Mouse (Mus musculus): ENCODE results near the gene Elavl4. TPM values are rescaled to one million over a fixed set of nuclear protein-coding genes. Genes with fewer than 3 reads are reported as not detected.

Elavl4 gene
- polyA plus RNA-seq, 1 experiment, result 51.2 TPM

DNA sequence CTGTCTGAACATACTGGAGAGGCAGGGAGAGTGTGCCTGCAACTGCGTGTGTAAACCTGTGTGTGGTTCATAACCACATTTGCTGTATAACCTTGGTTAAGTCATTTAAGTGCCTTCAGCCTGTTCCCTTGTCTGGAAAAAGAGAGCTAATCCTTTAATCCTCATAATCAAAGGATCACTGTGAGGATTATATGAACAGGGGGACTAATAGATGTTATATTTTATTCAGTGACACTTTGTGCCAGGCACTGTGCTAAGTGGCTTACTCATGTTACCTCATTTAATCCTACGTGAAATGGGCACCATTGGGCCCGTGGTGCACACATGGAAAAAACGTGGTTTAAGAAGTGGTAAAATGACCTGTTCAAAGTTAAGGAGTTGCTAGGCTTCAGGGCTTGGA lies 119.9 kb downstream of the Elavl4 start:
- no peak overlapping the region for H3K27ac ChIP-seq (ENCODE audit: insufficient read depth, low read length)
- TF ChIP-seq POLR2A (IDR thresholded peaks at IDR 0.05; ENCODE audit: extremely low read depth, insufficient read depth, low read length) (no peak), CTCF (IDR thresholded peaks at IDR 0.05; ENCODE audit: extremely low read depth, insufficient read depth, low read length) (no peak)
- H3K4me1 ChIP-seq (ENCODE audit: control insufficient read depth, insufficient read depth, low read length), result peaks cover 2% of the 10 kb centered on the region
- H3K4me3 ChIP-seq (ENCODE audit: insufficient read depth, low read length), result no peak overlapping the region

DNA sequence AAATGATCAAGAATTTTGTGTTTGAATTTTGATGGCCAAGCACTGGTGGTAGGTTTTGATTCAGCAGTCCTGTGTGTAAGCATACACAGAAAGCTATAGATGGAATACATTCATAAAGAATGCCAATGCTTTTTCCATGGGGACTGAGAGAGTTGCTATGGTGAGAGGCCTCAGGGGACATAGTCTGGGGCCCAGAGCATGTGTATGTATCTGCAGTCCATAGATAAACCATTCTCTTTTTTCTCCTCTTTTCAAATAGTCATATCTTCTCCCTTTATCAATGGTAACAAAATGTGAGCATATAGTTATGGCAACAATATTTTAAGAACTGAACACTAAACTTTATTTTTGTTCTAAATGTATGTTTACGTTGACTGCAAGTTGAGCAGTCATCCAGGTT lies 122.1 kb downstream of the Elavl4 start:
- Histone ChIP-seq H3K4me3 (ENCODE audit: insufficient read depth, low read length) (no peak overlapping the region), H3K27ac (ENCODE audit: insufficient read depth, low read length) (no peak overlapping the region), H3K4me1 (ENCODE audit: control insufficient read depth, insufficient read depth, low read length) (peaks cover 3% of the 10 kb centered on the region)
- no peak for TF ChIP-seq CTCF (IDR thresholded peaks at IDR 0.05; ENCODE audit: extremely low read depth, insufficient read depth, low read length)
- no peak for TF ChIP-seq POLR2A (IDR thresholded peaks at IDR 0.05; ENCODE audit: extremely low read depth, insufficient read depth, low read length)

DNA sequence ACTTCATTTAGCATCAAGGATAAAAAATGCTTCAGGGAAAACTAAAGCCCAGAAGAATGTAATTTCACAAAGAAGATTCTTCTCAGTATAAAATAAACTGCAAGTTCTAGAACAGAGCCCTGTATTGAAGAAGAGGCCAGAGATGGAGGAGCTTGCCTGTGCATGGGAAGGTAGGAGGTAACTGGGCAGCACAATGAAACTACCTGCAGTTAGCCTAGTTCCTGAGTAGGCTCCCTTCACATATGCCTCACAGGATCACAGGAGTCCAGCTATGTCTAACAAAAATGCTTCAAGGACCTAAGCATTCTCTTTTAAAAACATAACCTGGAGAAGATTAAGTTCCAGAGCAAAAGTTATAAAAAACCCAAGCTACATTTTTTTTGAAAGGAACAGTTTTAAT lies 122.5 kb downstream of the Elavl4 start:
- no peak for TF ChIP-seq CTCF (IDR thresholded peaks at IDR 0.05; ENCODE audit: extremely low read depth, insufficient read depth, low read length)
- TF ChIP-seq POLR2A (IDR thresholded peaks at IDR 0.05; ENCODE audit: extremely low read depth, insufficient read depth, low read length), result no peak
- peaks cover 3% of the 10 kb centered on the region for H3K4me1 ChIP-seq (ENCODE audit: control insufficient read depth, insufficient read depth, low read length)
- H3K27ac ChIP-seq (ENCODE audit: insufficient read depth, low read length), result no peak overlapping the region
- H3K4me3 ChIP-seq (ENCODE audit: insufficient read depth, low read length), result no peak overlapping the region

DNA sequence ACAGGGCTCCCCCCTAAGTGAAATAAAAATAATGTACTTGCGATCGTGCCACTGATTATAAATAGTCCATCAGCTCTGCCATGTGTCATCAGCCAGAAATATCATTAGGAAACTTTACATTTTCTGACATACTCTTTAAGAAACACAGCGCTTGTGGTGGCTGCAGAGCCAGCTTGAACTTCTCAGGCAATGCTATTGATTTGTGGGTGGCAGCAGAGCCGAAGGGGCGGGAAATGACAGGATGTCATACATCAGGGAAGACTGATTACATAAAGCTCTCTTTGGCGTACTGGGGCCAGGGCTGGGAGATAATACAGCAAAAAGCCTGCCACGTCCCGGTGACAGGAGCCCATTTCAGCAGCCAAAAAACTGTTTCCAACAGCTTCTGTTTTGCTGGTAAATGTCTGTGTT lies 124.1 kb downstream of the Elavl4 start:
- H3K4me3 ChIP-seq (ENCODE audit: insufficient read depth, low read length), result no peak overlapping the region
- peak overlapping the region; percentile 93 for H3K27ac ChIP-seq (ENCODE audit: insufficient read depth, low read length)
- peaks cover 3% of the 10 kb centered on the region for H3K4me1 ChIP-seq (ENCODE audit: control insufficient read depth, insufficient read depth, low read length)
- TF ChIP-seq POLR2A (IDR thresholded peaks at IDR 0.05; ENCODE audit: extremely low read depth, insufficient read depth, low read length) (no peak), CTCF (IDR thresholded peaks at IDR 0.05; ENCODE audit: extremely low read depth, insufficient read depth, low read length) (no peak)

DNA sequence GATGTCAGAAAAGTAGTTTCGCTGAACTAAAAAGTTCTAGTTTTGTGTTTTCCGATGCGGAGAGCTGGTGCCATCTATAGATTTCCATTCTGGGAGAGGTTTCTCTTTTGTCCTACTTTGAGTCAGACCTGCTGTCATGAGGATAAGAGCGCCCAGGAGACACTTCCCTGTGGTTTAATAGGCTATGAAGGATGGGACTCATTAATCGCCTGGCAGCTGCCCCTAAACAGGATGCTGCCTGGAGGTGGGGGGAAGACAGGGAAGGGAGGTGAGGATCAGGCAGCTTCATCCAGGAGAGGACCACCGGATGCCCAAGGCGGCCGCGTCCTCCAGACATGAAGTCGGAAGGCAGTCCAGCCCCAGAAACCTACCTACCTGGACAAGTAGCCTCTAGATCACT lies 126.2 kb downstream of the Elavl4 start:
- peaks cover 3% of the 10 kb centered on the region for H3K4me1 ChIP-seq (ENCODE audit: control insufficient read depth, insufficient read depth, low read length)
- no peak overlapping the region for H3K27ac ChIP-seq (ENCODE audit: insufficient read depth, low read length)
- H3K4me3 ChIP-seq (ENCODE audit: insufficient read depth, low read length), result no peak overlapping the region
- no peak for TF ChIP-seq POLR2A (IDR thresholded peaks at IDR 0.05; ENCODE audit: extremely low read depth, insufficient read depth, low read length)

DNA sequence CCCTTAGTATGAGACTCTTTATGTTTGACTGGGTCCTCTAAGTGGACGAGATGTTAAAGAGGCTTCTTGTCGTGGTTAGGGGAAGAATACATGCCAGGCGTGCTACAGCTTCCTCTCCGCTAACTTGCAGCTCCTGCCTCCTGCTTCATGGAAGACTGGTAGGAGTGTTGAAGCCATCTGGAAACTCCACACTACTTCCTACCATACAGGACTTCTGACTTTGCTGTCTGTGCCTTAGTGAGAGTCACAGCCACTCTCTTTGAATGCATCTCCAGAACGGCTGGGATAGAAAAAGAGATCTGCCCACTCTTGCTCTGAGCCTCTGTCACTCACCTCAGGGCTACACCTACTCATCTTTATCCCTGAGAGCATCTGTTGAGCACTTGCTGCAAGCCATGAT lies 132.9 kb downstream of the Elavl4 start:
- no peak for TF ChIP-seq CTCF (IDR thresholded peaks at IDR 0.05; ENCODE audit: extremely low read depth, insufficient read depth, low read length)
- no peak for TF ChIP-seq POLR2A (IDR thresholded peaks at IDR 0.05; ENCODE audit: extremely low read depth, insufficient read depth, low read length)
- Histone ChIP-seq H3K4me1 (ENCODE audit: control insufficient read depth, insufficient read depth, low read length) (peaks cover 8% of the 10 kb centered on the region; the same call in 1 of the 2 replicates), H3K27ac (ENCODE audit: insufficient read depth, low read length) (no peak overlapping the region), H3K4me3 (ENCODE audit: insufficient read depth, low read length) (no peak overlapping the region)

DNA sequence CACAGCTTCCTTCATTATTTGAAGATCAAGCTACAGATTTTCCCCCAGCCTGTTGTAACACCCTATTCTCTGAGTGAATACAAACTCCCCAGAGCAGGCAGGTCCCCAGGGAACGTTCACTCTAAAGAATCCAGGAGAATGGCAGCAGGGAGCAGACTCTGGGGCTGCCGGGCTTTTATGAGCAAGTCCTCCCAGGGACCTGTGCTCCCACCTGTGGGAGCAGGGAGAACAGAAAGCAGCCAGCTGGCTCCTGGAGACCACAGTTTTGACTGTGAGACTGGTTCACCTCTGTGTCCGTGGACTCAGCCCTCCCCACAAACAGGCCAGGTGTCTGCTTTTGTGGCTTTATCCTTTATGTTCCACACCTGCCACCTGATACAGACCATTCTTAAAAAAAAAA lies 134.2 kb downstream of the Elavl4 start:
- TF ChIP-seq POLR2A (IDR thresholded peaks at IDR 0.05; ENCODE audit: extremely low read depth, insufficient read depth, low read length) (no peak), CTCF (IDR thresholded peaks at IDR 0.05; ENCODE audit: extremely low read depth, insufficient read depth, low read length) (no peak)
- H3K27ac ChIP-seq (ENCODE audit: insufficient read depth, low read length), result no peak overlapping the region
- no peak overlapping the region for H3K4me3 ChIP-seq (ENCODE audit: insufficient read depth, low read length)
- H3K4me1 ChIP-seq (ENCODE audit: control insufficient read depth, insufficient read depth, low read length), result peaks cover 15% of the 10 kb centered on the region; the same call in 1 of the 2 replicates

DNA sequence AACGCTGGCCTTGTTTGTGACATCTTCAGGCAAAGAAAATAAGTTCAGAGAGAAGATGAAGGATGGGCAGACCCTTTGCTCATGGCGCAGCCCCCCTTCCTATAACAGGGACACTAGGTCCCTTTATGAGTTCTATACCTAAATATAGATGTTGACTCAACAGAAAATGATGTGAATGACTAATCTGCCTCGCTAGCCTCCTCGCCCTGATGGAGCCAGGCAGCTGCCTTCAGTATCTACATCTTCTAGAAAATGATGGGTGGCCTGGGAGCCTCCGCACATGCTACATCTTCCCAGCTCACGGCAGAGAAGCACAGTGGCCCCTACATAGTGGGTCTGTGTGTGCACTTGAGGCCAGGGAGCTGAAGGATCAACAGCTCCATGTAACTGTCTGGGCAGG lies 137.2 kb downstream of the Elavl4 start:
- Histone ChIP-seq H3K4me1 (ENCODE audit: control insufficient read depth, insufficient read depth, low read length) (peaks cover 15% of the 10 kb centered on the region; the same call in 1 of the 2 replicates), H3K4me3 (ENCODE audit: insufficient read depth, low read length) (no peak overlapping the region), H3K27ac (ENCODE audit: insufficient read depth, low read length) (no peak overlapping the region)
- TF ChIP-seq POLR2A (IDR thresholded peaks at IDR 0.05; ENCODE audit: extremely low read depth, insufficient read depth, low read length), result no peak
- no peak for TF ChIP-seq CTCF (IDR thresholded peaks at IDR 0.05; ENCODE audit: extremely low read depth, insufficient read depth, low read length)

DNA sequence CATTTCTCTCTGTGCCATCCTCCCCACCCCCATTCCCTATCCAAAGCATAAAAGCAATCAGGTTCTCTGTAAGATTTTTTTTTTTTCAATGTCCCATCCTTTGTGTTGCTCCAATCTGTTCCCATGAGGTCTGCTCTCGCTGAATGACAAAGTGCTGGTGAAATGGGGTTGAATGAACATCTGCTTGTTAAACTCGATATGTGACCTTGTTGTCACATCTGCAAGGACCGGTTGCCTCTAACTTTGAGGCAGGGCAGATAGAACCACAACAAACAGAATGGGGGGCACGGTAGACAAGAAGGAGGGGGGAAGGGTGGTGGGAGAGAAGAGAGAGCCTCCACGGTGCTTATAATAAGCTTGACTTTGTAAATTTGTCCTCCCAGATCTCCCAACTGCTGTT lies 138.0 kb downstream of the Elavl4 start:
- no peak overlapping the region for H3K27ac ChIP-seq (ENCODE audit: insufficient read depth, low read length)
- peaks cover 15% of the 10 kb centered on the region; the same call in 1 of the 2 replicates for H3K4me1 ChIP-seq (ENCODE audit: control insufficient read depth, insufficient read depth, low read length)
- no peak overlapping the region for H3K4me3 ChIP-seq (ENCODE audit: insufficient read depth, low read length)
- no peak for TF ChIP-seq CTCF (IDR thresholded peaks at IDR 0.05; ENCODE audit: extremely low read depth, insufficient read depth, low read length)

DNA sequence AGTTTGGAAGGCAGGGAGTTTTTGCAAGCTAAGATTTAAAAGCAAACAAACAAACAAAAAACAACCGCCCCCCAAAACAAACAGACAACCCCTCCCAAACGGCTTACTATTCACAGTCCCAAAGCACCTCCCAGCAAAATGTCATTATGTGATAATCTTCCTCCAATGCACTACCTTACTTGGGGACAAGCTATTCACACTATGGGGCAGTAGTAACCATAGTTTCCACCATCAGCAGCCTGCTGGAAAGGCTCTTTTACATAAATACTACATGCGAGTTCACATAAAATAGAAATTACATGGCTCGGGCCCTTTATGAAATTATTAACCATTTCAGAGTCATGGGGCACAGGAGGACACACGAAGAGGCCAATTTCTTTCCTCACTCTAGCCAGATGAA lies 141.5 kb downstream of the Elavl4 start:
- Histone ChIP-seq H3K27ac (ENCODE audit: insufficient read depth, low read length) (no peak overlapping the region), H3K4me3 (ENCODE audit: insufficient read depth, low read length) (no peak overlapping the region), H3K4me1 (ENCODE audit: control insufficient read depth, insufficient read depth, low read length) (peaks cover 13% of the 10 kb centered on the region; the same call in 1 of the 2 replicates)
- TF ChIP-seq CTCF (IDR thresholded peaks at IDR 0.05; ENCODE audit: extremely low read depth, insufficient read depth, low read length) (no peak), POLR2A (IDR thresholded peaks at IDR 0.05; ENCODE audit: extremely low read depth, insufficient read depth, low read length) (no peak)

DNA sequence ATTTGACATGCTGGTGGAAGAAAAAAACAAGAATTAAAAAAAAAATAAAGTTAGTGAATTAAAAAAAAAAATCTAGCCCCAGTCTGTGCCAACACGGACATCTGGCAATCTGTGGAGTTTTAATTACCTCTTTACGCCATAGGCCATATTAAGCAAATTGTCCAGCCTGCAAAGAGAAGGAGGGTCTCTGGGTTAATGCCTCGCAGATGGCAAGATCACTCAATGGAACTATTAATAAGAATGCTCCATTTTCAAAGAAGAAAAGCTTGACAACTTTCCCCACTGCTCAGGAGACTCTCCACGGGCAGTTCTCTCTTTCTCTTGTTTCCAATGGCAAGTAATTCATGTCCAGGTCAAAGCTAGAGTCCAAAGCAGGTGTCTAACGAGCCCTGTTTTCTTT lies 142.1 kb downstream of the Elavl4 start:
- TF ChIP-seq POLR2A (IDR thresholded peaks at IDR 0.05; ENCODE audit: extremely low read depth, insufficient read depth, low read length) (no peak), CTCF (IDR thresholded peaks at IDR 0.05; ENCODE audit: extremely low read depth, insufficient read depth, low read length) (no peak)
- peaks cover 9% of the 10 kb centered on the region; the same call in 1 of the 2 replicates for H3K4me1 ChIP-seq (ENCODE audit: control insufficient read depth, insufficient read depth, low read length)
- H3K4me3 ChIP-seq (ENCODE audit: insufficient read depth, low read length), result no peak overlapping the region
- no peak overlapping the region for H3K27ac ChIP-seq (ENCODE audit: insufficient read depth, low read length)
